Mouse (Mus musculus): ENCODE data around the gene Snrpe. TPM values are rescaled to one million over a fixed set of nuclear protein-coding genes. Genes with fewer than 3 reads are reported as not detected.
A peak's percentile ranks its signal among the peaks of the same experiment; 100 is the strongest.

Gene Snrpe
- total RNA-seq (2014; rRNA removed) (89.9 and 123 TPM in 2 replicates), polyA plus RNA-seq (2015; fragmentation: Nextera tagmentation; extraction: Ambion mirVana) (349 and 362 TPM in 2 replicates)

GRCm38 (mm10) chr1:133609771-133610502 is at the start of gene Snrpe:
Snrpe (minus strand) TSS chr1:133610291.
- peak within 1 kb of the TSS; percentile 87 for H3K9ac ChIP-seq (replicated peaks; ENCODE audit: low read length, poor library complexity, severe bottlenecking)
- no peaks in the 10 kb centered on the region for H3K27me3 ChIP-seq (ENCODE audit: insufficient read depth, low read length)
- peak; percentile 100 for DNase-seq (ENCODE audit: low spot score)
- ATAC-seq (ENCODE audit: low FRiP score) = peak; percentile 97
- peak; percentile 99 for TF ChIP-seq CTCF (IDR thresholded peaks at IDR 0.05)
- H3K9me3 ChIP-seq (ENCODE audit: low read length) = no peaks in the 10 kb centered on the region
- WGBS = under 1% methylated on average over 73 of the region's 73 CpGs
- no peaks in the 10 kb centered on the region; the same call in 1 of the 2 replicates for H3K4me1 ChIP-seq (ENCODE audit: insufficient read depth, low read length)
- peak within 1 kb of the TSS; percentile 56 for H3K4me3 ChIP-seq (ENCODE audit: low read depth, low read length)
- peaks cover 24% of the 10 kb centered on the region for H3K36me3 ChIP-seq (ENCODE audit: insufficient read depth, low read length)
- H3K27ac ChIP-seq (ENCODE audit: low read depth, low read length) = peak within 1 kb of the TSS; percentile 82
- peak within 1 kb of the TSS; percentile 62 for H3K4me2 ChIP-seq (ENCODE audit: low read depth, low read length, poor library complexity, severe bottlenecking)

- Histone ChIP-seq H3K27me3 (ENCODE audit: insufficient read depth, low read length) (no peaks in the 10 kb centered on the region), H3K9ac (replicated peaks; ENCODE audit: low read length, poor library complexity, severe bottlenecking) (no peak overlapping the region), H3K4me2 (ENCODE audit: low read depth, low read length, poor library complexity, severe bottlenecking) (no peak overlapping the region), H3K4me3 (ENCODE audit: low read depth, low read length) (no peak overlapping the region), H3K36me3 (ENCODE audit: insufficient read depth, low read length) (peaks cover under 1% of the 10 kb centered on the region; the same call in 1 of the 2 replicates), H3K4me1 (ENCODE audit: insufficient read depth, low read length) (peaks cover 10% of the 10 kb centered on the region; the same call in 1 of the 2 replicates), H3K9me3 (ENCODE audit: low read length) (no peaks in the 10 kb centered on the region), H3K27ac (ENCODE audit: low read depth, low read length) (no peak overlapping the region)
- DNase-seq (ENCODE audit: low spot score) (no peak), ATAC-seq (ENCODE audit: low FRiP score) (no peak)
- no peak for TF ChIP-seq CTCF (IDR thresholded peaks at IDR 0.05)
- 80% methylated on average over 3 of the region's 3 CpGs for WGBS
Measured at GRCm38 (mm10) chr1:133658878-133659277, 48.8 kb upstream of the Snrpe start.

- TF ChIP-seq CTCF (IDR thresholded peaks at IDR 0.05) = no peak
- Histone ChIP-seq H3K27ac (ENCODE audit: low read depth, low read length) (no peak overlapping the region), H3K4me2 (ENCODE audit: low read depth, low read length, poor library complexity, severe bottlenecking) (no peak overlapping the region), H3K4me1 (ENCODE audit: insufficient read depth, low read length) (peaks cover 10% of the 10 kb centered on the region; the same call in 1 of the 2 replicates), H3K27me3 (ENCODE audit: insufficient read depth, low read length) (no peaks in the 10 kb centered on the region), H3K4me3 (ENCODE audit: low read depth, low read length) (no peak overlapping the region), H3K9ac (replicated peaks; ENCODE audit: low read length, poor library complexity, severe bottlenecking) (no peak overlapping the region), H3K36me3 (ENCODE audit: insufficient read depth, low read length) (peaks cover 3% of the 10 kb centered on the region; the same call in 1 of the 2 replicates), H3K9me3 (ENCODE audit: low read length) (no peaks in the 10 kb centered on the region)
- WGBS = 80% methylated on average over 5 of the region's 5 CpGs
- ATAC-seq (ENCODE audit: low FRiP score) (no peak), DNase-seq (ENCODE audit: low spot score) (no peak)
Measured at GRCm38 (mm10) chr1:133656811-133657210, 46.7 kb upstream of the Snrpe start.

- TF ChIP-seq CTCF (IDR thresholded peaks at IDR 0.05) = no peak
Measured at GRCm38 (mm10) chr1:133653033-133653432, 42.9 kb upstream of the Snrpe start.

GRCm38 (mm10) chr1:133650288-133651055 is 40.4 kb upstream of the Snrpe start:
- 95% methylated on average over 7 of the region's 7 CpGs for WGBS
- Histone ChIP-seq H3K27ac (ENCODE audit: low read depth, low read length) (no peak overlapping the region), H3K27me3 (ENCODE audit: insufficient read depth, low read length) (no peaks in the 10 kb centered on the region), H3K9ac (replicated peaks; ENCODE audit: low read length, poor library complexity, severe bottlenecking) (no peak overlapping the region), H3K4me2 (ENCODE audit: low read depth, low read length, poor library complexity, severe bottlenecking) (no peak overlapping the region), H3K4me1 (ENCODE audit: insufficient read depth, low read length) (no peaks in the 10 kb centered on the region), H3K9me3 (ENCODE audit: low read length) (no peaks in the 10 kb centered on the region), H3K36me3 (ENCODE audit: insufficient read depth, low read length) (peaks cover 10% of the 10 kb centered on the region), H3K4me3 (ENCODE audit: low read depth, low read length) (no peak overlapping the region)
- no peak for TF ChIP-seq CTCF (IDR thresholded peaks at IDR 0.05)
- ATAC-seq (ENCODE audit: low FRiP score) (no peak), DNase-seq (ENCODE audit: low spot score) (no peak)

More at GRCm38 (mm10) chr1:133653033-133653432, 42.9 kb upstream of the Snrpe start:
- no peaks in the 10 kb centered on the region for H3K9me3 ChIP-seq (ENCODE audit: low read length)
- no peak overlapping the region for H3K9ac ChIP-seq (replicated peaks; ENCODE audit: low read length, poor library complexity, severe bottlenecking)
- H3K27me3 ChIP-seq (ENCODE audit: insufficient read depth, low read length) = no peaks in the 10 kb centered on the region
- no peak overlapping the region for H3K4me2 ChIP-seq (ENCODE audit: low read depth, low read length, poor library complexity, severe bottlenecking)
- peaks cover 3% of the 10 kb centered on the region; the same call in 1 of the 2 replicates for H3K36me3 ChIP-seq (ENCODE audit: insufficient read depth, low read length)
- DNase-seq (ENCODE audit: low spot score) (no peak), ATAC-seq (ENCODE audit: low FRiP score) (no peak)
- H3K4me3 ChIP-seq (ENCODE audit: low read depth, low read length) = no peak overlapping the region
- no peak overlapping the region for H3K27ac ChIP-seq (ENCODE audit: low read depth, low read length)
- no peaks in the 10 kb centered on the region for H3K4me1 ChIP-seq (ENCODE audit: insufficient read depth, low read length)
- 91% methylated on average over 1 of the region's 1 CpGs for WGBS
